In the genomic region with DNA sequence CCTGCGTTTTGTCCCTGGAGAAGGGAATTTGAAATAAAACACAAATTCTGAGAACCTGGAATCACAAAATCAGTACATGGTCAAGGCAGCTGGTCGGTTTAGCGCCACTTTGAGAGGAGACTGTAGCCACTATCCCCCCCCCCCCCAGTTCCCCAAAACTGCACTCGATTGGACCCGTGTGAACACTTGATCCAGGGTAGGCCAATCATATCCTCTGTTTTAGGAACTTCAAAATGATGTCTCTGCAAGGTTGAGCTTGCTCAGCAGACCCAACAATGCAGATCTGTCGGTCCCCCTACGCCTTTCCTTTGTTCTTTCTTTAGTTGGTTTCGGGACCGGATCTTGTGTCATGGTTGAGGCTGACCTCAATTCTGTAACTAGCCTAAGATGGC, we compare ENCODE assay signal across 13 mouse cellular contexts. TPM values are rescaled to one million over a fixed set of nuclear protein-coding genes. Genes with fewer than 3 reads are reported as not detected.
A peak's percentile ranks its signal among the peaks of the same experiment; 100 is the strongest.
DNase-seq lines count a peak whose midpoint lies in the region; ATAC-seq and TF ChIP-seq lines count a peak whose summit lies in the region.
"Had no signal": no experiment of that assay in that cellular context is flagged by ENCODE, and none has a peak within 500 bp of the region (broad histone marks: within the 10 kb centered on the region; RNA-seq: fewer than 3 reads in every experiment).

No protein-coding gene starts in this region.

- peak overlapping the region; percentile 42; the same call in 1 of the 2 replicates for H3K27ac ChIP-seq in heart, embryonic 13.5 days (replicated peaks)
- peak overlapping the region; percentile 30; the same call in 1 of the 2 replicates for H3K27ac ChIP-seq in ES-Bruce4 (ENCODE audit: insufficient read depth, low read length)
- H3K27ac ChIP-seq in embryonic facial prominence, embryonic 15.5 days (replicated peaks) = peak overlapping the region; percentile 65
- H3K27ac ChIP-seq in limb, embryonic 15.5 days = peak overlapping the region; percentile 47
- H3K27ac ChIP-seq in midbrain, embryonic 10.5 days (replicated peaks) = no peak overlapping the region; the same call in 1 of the 2 replicates
- H3K27ac ChIP-seq: neural tube, embryonic 12.5 days had no signal

- no peak for DNase-seq in heart, postnatal 4 days
- no peak for DNase-seq in midbrain, embryonic 10.5 days (ENCODE audit: low spot score)
- DNase-seq in right cerebral cortex, postnatal 10 days (ENCODE audit: low spot score in 2 of 2) = no peak
- no peak for DNase-seq in left cerebral cortex, postnatal 4 days
- DNase-seq: B cell, adult 2 months; cerebellum, postnatal 10 days had no signal

- TF ChIP-seq CTCF in ES-Bruce4 (IDR thresholded peaks at IDR 0.05; ENCODE audit: low read depth, low read length) = no peak

- 81% methylated on average over 9 of the region's 9 CpGs for WGBS in heart, embryonic 13.5 days
- 74% methylated on average over 9 of the region's 9 CpGs for WGBS in embryonic facial prominence, embryonic 15.5 days
- WGBS in limb, embryonic 15.5 days = 74% methylated on average over 9 of the region's 9 CpGs
- WGBS in midbrain, embryonic 10.5 days = 90% methylated on average over 9 of the region's 9 CpGs

- H3K36me3 ChIP-seq in heart, embryonic 13.5 days = no peaks in the 10 kb centered on the region
- H3K36me3 ChIP-seq in ES-Bruce4 (ENCODE audit: control insufficient read depth, insufficient read depth, low read length, poor library complexity, severe bottlenecking) = no peaks in the 10 kb centered on the region
- no peaks in the 10 kb centered on the region for H3K36me3 ChIP-seq in embryonic facial prominence, embryonic 15.5 days
- H3K36me3 ChIP-seq in limb, embryonic 15.5 days = no peaks in the 10 kb centered on the region
- no peaks in the 10 kb centered on the region for H3K36me3 ChIP-seq in midbrain, embryonic 10.5 days
- H3K36me3 ChIP-seq: neural tube, embryonic 12.5 days had no signal

- peaks cover 10% of the 10 kb centered on the region; the same call in 1 of the 2 replicates for H3K9me3 ChIP-seq in heart, embryonic 13.5 days
- no peaks in the 10 kb centered on the region for H3K9me3 ChIP-seq in ES-Bruce4 (replicated peaks; ENCODE audit: control insufficient read depth, insufficient read depth, low read length, poor library complexity, severe bottlenecking)
- no peaks in the 10 kb centered on the region for H3K9me3 ChIP-seq in embryonic facial prominence, embryonic 15.5 days (replicated peaks)
- no peaks in the 10 kb centered on the region for H3K9me3 ChIP-seq in limb, embryonic 15.5 days
- H3K9me3 ChIP-seq in midbrain, embryonic 10.5 days (replicated peaks) = 0 out of 2 replicates have a peak, but pooled peaks cover 4% of the 10 kb centered on the region

- TF ChIP-seq EP300 in ES-Bruce4 (IDR thresholded peaks at IDR 0.05; ENCODE audit: insufficient read depth, low read depth, low read length) = no peak

- intact Hi-C loops in left cerebral cortex, postnatal 4 days (cut with DNase I) = no loop called here

- H3K4me3 ChIP-seq in heart, embryonic 13.5 days = no peak overlapping the region
- H3K4me3 ChIP-seq in ES-Bruce4 (ENCODE audit: low read depth, low read length) = peak overlapping the region; percentile 41
- H3K4me3 ChIP-seq in embryonic facial prominence, embryonic 15.5 days (replicated peaks) = no peak overlapping the region
- no peak overlapping the region for H3K4me3 ChIP-seq in limb, embryonic 15.5 days
- no peak overlapping the region for H3K4me3 ChIP-seq in midbrain, embryonic 10.5 days
- H3K4me3 ChIP-seq: neural tube, embryonic 12.5 days had no signal

- H3K4me2 ChIP-seq in heart, embryonic 13.5 days = no peak overlapping the region
- no peak overlapping the region; the same call in 1 of the 2 replicates for H3K4me2 ChIP-seq in embryonic facial prominence, embryonic 15.5 days (replicated peaks)
- no peak overlapping the region for H3K4me2 ChIP-seq in limb, embryonic 15.5 days
- H3K4me2 ChIP-seq: neural tube, embryonic 12.5 days had no signal

- TF ChIP-seq POLR2A in ES-Bruce4 (IDR thresholded peaks at IDR 0.05; ENCODE audit: insufficient read depth, low read length) = no peak

- H3K9ac ChIP-seq in heart, embryonic 13.5 days = no peak overlapping the region
- peak overlapping the region; percentile 18; the same call in 1 of the 2 replicates for H3K9ac ChIP-seq in ES-Bruce4 (ENCODE audit: low read depth, poor library complexity, severe bottlenecking)
- H3K9ac ChIP-seq in embryonic facial prominence, embryonic 15.5 days = no peak overlapping the region
- no peak overlapping the region for H3K9ac ChIP-seq in limb, embryonic 15.5 days
- H3K9ac ChIP-seq: neural tube, embryonic 12.5 days had no signal

- H3K4me1 ChIP-seq in heart, embryonic 13.5 days = peaks cover 28% of the 10 kb centered on the region
- peaks cover 4% of the 10 kb centered on the region for H3K4me1 ChIP-seq in ES-Bruce4 (ENCODE audit: control insufficient read depth, insufficient read depth, low read length)
- H3K4me1 ChIP-seq in embryonic facial prominence, embryonic 15.5 days = peaks cover 15% of the 10 kb centered on the region
- H3K4me1 ChIP-seq in limb, embryonic 15.5 days = peaks cover 19% of the 10 kb centered on the region
- H3K4me1 ChIP-seq in midbrain, embryonic 10.5 days = peaks cover 6% of the 10 kb centered on the region; the same call in 1 of the 2 replicates

- ATAC-seq in heart, embryonic 13.5 days (ENCODE audit: extremely low read depth, insufficient number of reproducible peaks, low FRiP score, low TSS enrichment) = no peak
- ATAC-seq in embryonic facial prominence, embryonic 15.5 days (ENCODE audit: insufficient number of reproducible peaks, low FRiP score, low TSS enrichment, low read depth) = no peak
- no peak for ATAC-seq in limb, embryonic 15.5 days (ENCODE audit: insufficient number of reproducible peaks, low FRiP score, low TSS enrichment, low read depth)

- no peaks in the 10 kb centered on the region for H3K27me3 ChIP-seq in heart, embryonic 13.5 days (replicated peaks)
- H3K27me3 ChIP-seq in ES-Bruce4 (ENCODE audit: control insufficient read depth, insufficient read depth, low read length, poor library complexity, severe bottlenecking) = no peaks in the 10 kb centered on the region
- H3K27me3 ChIP-seq in embryonic facial prominence, embryonic 15.5 days = no peaks in the 10 kb centered on the region
- H3K27me3 ChIP-seq in limb, embryonic 15.5 days = no peaks in the 10 kb centered on the region
- H3K27me3 ChIP-seq in midbrain, embryonic 10.5 days (ENCODE audit: low read depth, poor library complexity, severe bottlenecking) = no peaks in the 10 kb centered on the region
- H3K27me3 ChIP-seq: neural tube, embryonic 12.5 days had no signal

RNA-seq across cellular contexts. Expression of a gene that starts 57.3 kb away (rescaled TPM):
- 1.0 and 1.1 TPM in 2 replicates for polyA plus RNA-seq in heart, embryonic 13.5 days (2015; fragmentation: Nextera tagmentation; extraction: Ambion mirVana)
- total RNA-seq in heart, postnatal 4 days (2021) = under 1 TPM; 0.41 to 0.98 TPM
- polyA plus RNA-seq in ES-Bruce4 (2011; ENCODE audit: insufficient read depth, insufficient read length, low read depth, missing spikeins) = 5.0 and 5.1 TPM in 2 replicates
- 4.4 and 6.2 TPM in 2 replicates for polyA plus RNA-seq in embryonic facial prominence, embryonic 15.5 days (2015; fragmentation: Nextera tagmentation; extraction: Ambion mirVana)
- 2.4 and 2.8 TPM in 2 replicates for polyA plus RNA-seq in limb, embryonic 15.5 days (2015; fragmentation: Nextera tagmentation; extraction: Ambion mirVana)
- polyA plus RNA-seq in midbrain, embryonic 10.5 days (2016; fragmentation: Nextera tagmentation; extraction: Ambion mirVana) = 0.43 and 0.66 TPM in 2 replicates
- total RNA-seq in left cerebral cortex, postnatal 4 days (2021) = under 1 TPM in 1 of 2 experiments, not detected in 1; 0.18 TPM
- total RNA-seq: gastrocnemius, postnatal 36 days; left cerebral cortex, postnatal 25 days had no signal
